ENCODE assay signal across 18 mouse cellular contexts in genomic region chr10:31551362-31551761, GRCm38 (mm10). TPM values are rescaled to one million over a fixed set of nuclear protein-coding genes. Genes with fewer than 3 reads are reported as not detected.
DNase-seq lines count a peak whose midpoint lies in the region; ATAC-seq and TF ChIP-seq lines count a peak whose summit lies in the region.
"Had no signal": no experiment of that assay in that cellular context is flagged by ENCODE, and none has a peak within 500 bp of the region (broad histone marks: within the 10 kb centered on the region; RNA-seq: fewer than 3 reads in every experiment).

No protein-coding gene starts in this region.

- H3K4me1 ChIP-seq in forebrain, embryonic 11.5 days (replicated peaks; ENCODE audit: control insufficient read depth, insufficient read depth, low read length): no peaks in the 10 kb centered on the region
- no peaks in the 10 kb centered on the region for H3K4me1 ChIP-seq in forebrain, embryonic 10.5 days
- H3K4me1 ChIP-seq in forebrain, embryonic 15.5 days: peaks cover 9% of the 10 kb centered on the region; the same call in 1 of the 2 replicates
- no peaks in the 10 kb centered on the region for H3K4me1 ChIP-seq in midbrain, postnatal 0 days (ENCODE audit: insufficient read depth, low read length)
- H3K4me1 ChIP-seq: embryonic facial prominence, embryonic 15.5 days; liver, embryonic 13.5 days had no signal

- H3K4me3 ChIP-seq in forebrain, embryonic 11.5 days (ENCODE audit: low read depth, low read length): no peak overlapping the region
- H3K4me3 ChIP-seq in forebrain, embryonic 10.5 days: no peak overlapping the region
- no peak overlapping the region for H3K4me3 ChIP-seq in forebrain, embryonic 15.5 days
- H3K4me3 ChIP-seq in midbrain, postnatal 0 days (ENCODE audit: low read depth, low read length): no peak overlapping the region
- H3K4me3 ChIP-seq: embryonic facial prominence, embryonic 15.5 days; liver, embryonic 13.5 days had no signal

- no peak for TF ChIP-seq CTCF in midbrain, postnatal 0 days (IDR thresholded peaks at IDR 0.05)

- peak; percentile 64 for ATAC-seq in forebrain, embryonic 11.5 days (replicated peaks; ENCODE audit: low FRiP score)
- peak; percentile 82 for ATAC-seq in forebrain, embryonic 15.5 days (replicated peaks)
- 0 out of 2 replicates have a peak, but pooled peaks have one; percentile 18 for ATAC-seq in midbrain, postnatal 0 days (ENCODE audit: low FRiP score)
- ATAC-seq: lung, postnatal 0 days; Patski had no signal

- no peak for DNase-seq in forebrain, embryonic 11.5 days (ENCODE audit: low spot score)
- no peak for DNase-seq in forebrain, embryonic 10.5 days (ENCODE audit: extremely low spot score, low spot score)
- DNase-seq in MN1 (ENCODE audit: low spot score): peak; percentile 74
- peak; percentile 38 for DNase-seq in midbrain, postnatal 0 days (ENCODE audit: low spot score)
- no peak for DNase-seq in adrenal gland, adult (ENCODE audit: inconsistent age in 2 of 2, low spot score in 1 of 2)
- DNase-seq in lung, postnatal 25 days (ENCODE audit: low spot score): no peak
- DNase-seq in kidney, adult 8-10 months: no peak
- DNase-seq: cerebellum, adult 11-12 months; gastrocnemius, postnatal 36 days; kidney, adult 11 months; kidney, postnatal 4 days; liver, embryonic 13.5 days; thymus, postnatal 36 days had no signal

- H3K27ac ChIP-seq in forebrain, embryonic 11.5 days (ENCODE audit: low read depth, low read length): no peak overlapping the region
- H3K27ac ChIP-seq in forebrain, embryonic 10.5 days: no peak overlapping the region
- peak overlapping the region; percentile 68 for H3K27ac ChIP-seq in forebrain, embryonic 15.5 days (replicated peaks)
- H3K27ac ChIP-seq in midbrain, postnatal 0 days (ENCODE audit: low read depth, low read length): no peak overlapping the region
- H3K27ac ChIP-seq: embryonic facial prominence, embryonic 15.5 days; liver, embryonic 13.5 days had no signal

- WGBS in forebrain, embryonic 11.5 days: 87% methylated on average over 1 of the region's 1 CpGs
- WGBS in forebrain, embryonic 10.5 days: 79% methylated on average over 1 of the region's 1 CpGs
- 23% methylated on average over 1 of the region's 1 CpGs for WGBS in forebrain, embryonic 15.5 days
- 77% methylated on average over 1 of the region's 1 CpGs for WGBS in midbrain, postnatal 0 days

- H3K27me3 ChIP-seq in forebrain, embryonic 11.5 days (ENCODE audit: control insufficient read depth, insufficient read depth, low read length): no peaks in the 10 kb centered on the region
- H3K27me3 ChIP-seq in forebrain, embryonic 10.5 days (ENCODE audit: poor library complexity, severe bottlenecking): no peaks in the 10 kb centered on the region
- H3K27me3 ChIP-seq in forebrain, embryonic 15.5 days: no peaks in the 10 kb centered on the region
- no peaks in the 10 kb centered on the region for H3K27me3 ChIP-seq in midbrain, postnatal 0 days (ENCODE audit: insufficient read depth, low read length)
- H3K27me3 ChIP-seq: embryonic facial prominence, embryonic 15.5 days; liver, embryonic 13.5 days; Patski had no signal

- no peak overlapping the region for H3K4me2 ChIP-seq in forebrain, embryonic 11.5 days (ENCODE audit: low read depth, low read length, severe bottlenecking)
- no peak overlapping the region for H3K4me2 ChIP-seq in forebrain, embryonic 15.5 days (replicated peaks)
- no peak overlapping the region for H3K4me2 ChIP-seq in midbrain, postnatal 0 days (ENCODE audit: low read depth, low read length, poor library complexity, severe bottlenecking)
- H3K4me2 ChIP-seq: embryonic facial prominence, embryonic 15.5 days; heart, embryonic 11.5 days; liver, embryonic 13.5 days had no signal

- no peaks in the 10 kb centered on the region for H3K9me3 ChIP-seq in forebrain, embryonic 11.5 days (ENCODE audit: control insufficient read depth, low read length)
- H3K9me3 ChIP-seq in forebrain, embryonic 10.5 days: no peaks in the 10 kb centered on the region
- no peaks in the 10 kb centered on the region for H3K9me3 ChIP-seq in forebrain, embryonic 15.5 days
- no peaks in the 10 kb centered on the region for H3K9me3 ChIP-seq in midbrain, postnatal 0 days (ENCODE audit: low read length)
- H3K9me3 ChIP-seq: embryonic facial prominence, embryonic 15.5 days; liver, embryonic 13.5 days had no signal

- H3K36me3 ChIP-seq in forebrain, embryonic 11.5 days (ENCODE audit: control insufficient read depth, insufficient read depth, low read length): no peaks in the 10 kb centered on the region
- H3K36me3 ChIP-seq in forebrain, embryonic 10.5 days (replicated peaks): no peaks in the 10 kb centered on the region
- no peaks in the 10 kb centered on the region for H3K36me3 ChIP-seq in forebrain, embryonic 15.5 days
- H3K36me3 ChIP-seq in midbrain, postnatal 0 days (ENCODE audit: insufficient read depth, low read length): no peaks in the 10 kb centered on the region
- H3K36me3 ChIP-seq: embryonic facial prominence, embryonic 15.5 days; liver, embryonic 13.5 days had no signal

- no peak overlapping the region for H3K9ac ChIP-seq in forebrain, embryonic 11.5 days (ENCODE audit: low read length)
- H3K9ac ChIP-seq in forebrain, embryonic 15.5 days (replicated peaks): no peak overlapping the region
- H3K9ac ChIP-seq in midbrain, postnatal 0 days (replicated peaks; ENCODE audit: low read length, poor library complexity, severe bottlenecking): no peak overlapping the region
- H3K9ac ChIP-seq: embryonic facial prominence, embryonic 15.5 days; liver, embryonic 13.5 days had no signal

RNA-seq across cellular contexts. Expression of gene Rnf217, which starts 57.6 kb away (rescaled TPM):
- polyA plus RNA-seq in forebrain, embryonic 11.5 days (2014; fragmentation: Nextera tagmentation; extraction: Ambion mirVana): 1.2 and 1.4 TPM in 2 replicates
- 0.77 and 0.86 TPM in 2 replicates for polyA plus RNA-seq in forebrain, embryonic 10.5 days (2016; fragmentation: Nextera tagmentation; extraction: Ambion mirVana)
- polyA plus RNA-seq in forebrain, embryonic 15.5 days (2015; fragmentation: Nextera tagmentation; extraction: Ambion mirVana): 1.5 and 1.6 TPM in 2 replicates
- 11.5 and 14.7 TPM in 2 replicates for total RNA-seq in midbrain, postnatal 0 days (2014; rRNA removed)
- polyA plus RNA-seq in midbrain, postnatal 0 days (2015; fragmentation: Nextera tagmentation; extraction: Ambion mirVana): 1.6 and 2.0 TPM in 2 replicates

Comparison
In these comparisons a context has a peak if more than half of its experiments do, and no peak if none do; other contexts are left out.
1. ATAC-seq: peak in every context shown above with its lines; median percentile 82 in forebrain, embryonic 15.5 days; 64 in forebrain, embryonic 11.5 days; 18 in midbrain, postnatal 0 days.
2. DNase-seq: peak in MN1 (single experiment) and midbrain, postnatal 0 days (single experiment); none in forebrain, embryonic 11.5 days (single experiment), forebrain, embryonic 10.5 days (single experiment), adrenal gland, adult (0 of 2), lung, postnatal 25 days (single experiment) and kidney, adult 8-10 months (0 of 2).